Mouse (Mus musculus) hematopoietic stem cell, adult 5-6 weeks (primary cell): ENCODE data around the gene Gm14459. TPM values are rescaled to one million over a fixed set of nuclear protein-coding genes. Genes with fewer than 3 reads are reported as not detected.
"Not testable (repeated sequence)": the region's sequence is repeated elsewhere in the genome, so short reads cannot be mapped to it uniquely, and the experiment has no call there.

Experiments used
- ATAC-seq, 2 experiments: fragments of 125-278 bp in 1 of 2; replicated peaks in 1 of 2; 2 replicates each; pipeline ENCODE4 v1.8.0; 2016 to 2017; ENCODE audit warnings: inconsistent platforms in 2 of 2, mild to moderate bottlenecking in 2 of 2, moderate number of reproducible peaks in 2 of 2, low read depth in 1 of 2, moderate TSS enrichment in 1 of 2; ENCODE audit not compliant: low FRiP score in 2 of 2, poor library complexity in 2 of 2, severe bottlenecking in 2 of 2, insufficient read depth in 1 of 2, low TSS enrichment in 1 of 2
- total RNA-seq: library from RNA; stranded (forward); fragments of 172-1452, 232-1000 nt; gene quantifications from 2 replicates; pipeline ENCODE4 v1.2.3, GENCODE M21; 2017

Gene Gm14459
- total RNA-seq = not detected in 2 replicates

DNA sequence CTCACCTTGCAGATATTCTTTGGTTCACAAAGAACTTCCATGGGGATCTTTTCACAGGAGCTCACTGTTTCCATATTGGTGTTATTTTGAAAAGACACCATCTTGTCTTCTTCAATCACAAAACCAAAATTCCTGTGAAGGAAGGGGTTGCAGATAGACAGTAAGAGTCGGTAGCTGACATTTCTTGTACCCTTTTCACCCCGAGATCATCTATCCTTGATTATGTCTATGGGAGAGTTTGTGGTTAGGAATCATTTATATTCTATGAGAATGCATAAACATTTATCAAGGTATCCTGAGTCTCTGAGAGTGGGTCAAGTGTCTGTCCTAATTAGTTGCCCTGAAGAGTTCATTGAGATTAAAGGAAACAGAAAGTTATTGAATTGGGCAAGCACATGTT is at the start of gene Gm14459:
Gene Gm14459, minus strand, starts transcription at position 101 of the 400 bp plus-strand sequence.
- ATAC-seq = no peak

DNA sequence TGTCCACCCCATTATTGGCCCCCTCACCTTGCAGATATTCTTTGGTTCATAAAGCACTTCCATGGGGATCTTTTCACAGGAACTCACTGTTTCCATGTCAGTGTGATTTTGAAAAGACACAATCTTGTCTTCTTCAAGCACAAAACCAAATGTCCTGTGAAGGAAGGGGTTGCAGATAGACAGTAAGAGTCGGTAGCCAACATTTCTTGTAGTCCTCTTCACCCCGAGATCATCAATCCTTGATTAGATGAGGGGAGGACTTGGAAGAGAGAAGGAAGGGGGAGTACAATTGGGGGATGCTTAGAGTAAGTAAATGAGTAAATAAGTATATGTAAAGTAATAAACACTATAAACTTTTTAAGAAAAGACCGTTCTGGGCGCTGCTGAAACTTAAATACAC is 23.4 kb upstream of the Gm14459 start, which contains the start of gene Ssxb6:
Gene Ssxb6, minus strand, starts transcription at position 101 of the 400 bp plus-strand sequence.
- not testable (repeated sequence) for ATAC-seq

Other genes starting within 250 kb of the Gm14459 start
- 1.3 TPM in 1 of 2 replicates, not detected in the other for gene Ssxb10, start 197.5 kb downstream of the Gm14459 start, total RNA-seq
- not detected in 2 replicates for gene Ssxb9, start 158.0 kb downstream of the Gm14459 start, total RNA-seq
- gene Ssxb1, start 111.6 kb downstream of the Gm14459 start, total RNA-seq = not detected in 2 replicates
- gene Ssxb2, start 63.2 kb downstream of the Gm14459 start, total RNA-seq = not detected in 2 replicates
- gene Ssxb6, start 23.3 kb upstream of the Gm14459 start, total RNA-seq = not detected in 2 replicates
- gene Ssxb3, start 66.9 kb upstream of the Gm14459 start, total RNA-seq = not detected in 2 replicates
- not detected in 2 replicates for gene Ssxb8, start 165.9 kb upstream of the Gm14459 start, total RNA-seq
- not detected in 2 replicates for gene Ssx9, start 223.5 kb upstream of the Gm14459 start, total RNA-seq